Mouse (Mus musculus): ENCODE results near the gene Elovl7.
A peak's percentile ranks its signal among the peaks of the same experiment; 100 is the strongest.

The Elovl7 gene

GRCm38 (mm10) chr13:108245086-108245697 is 31.0 kb downstream of the Elovl7 start:
- no peak for DNase-seq

DNA sequence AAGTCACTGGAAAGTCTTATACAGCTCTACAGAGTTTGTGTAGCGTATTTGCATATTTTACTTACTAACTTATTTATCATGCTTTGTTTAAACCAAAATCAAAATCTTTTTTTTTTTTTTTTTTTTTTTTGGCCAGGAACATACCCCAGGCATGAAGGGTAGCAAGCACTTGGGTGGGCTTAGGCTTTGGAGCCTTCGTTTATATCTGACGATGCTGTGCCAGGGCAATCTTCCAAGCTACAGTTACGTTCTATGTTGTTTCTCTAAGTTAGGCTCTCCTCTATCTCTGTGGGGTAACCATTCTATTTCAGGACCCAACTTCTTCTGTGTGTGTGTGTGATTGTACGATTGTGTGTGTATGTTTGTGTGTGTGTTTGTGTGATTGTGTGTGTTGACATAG is 36.9 kb downstream of the Elovl7 start:
- no peak for DNase-seq

DNA sequence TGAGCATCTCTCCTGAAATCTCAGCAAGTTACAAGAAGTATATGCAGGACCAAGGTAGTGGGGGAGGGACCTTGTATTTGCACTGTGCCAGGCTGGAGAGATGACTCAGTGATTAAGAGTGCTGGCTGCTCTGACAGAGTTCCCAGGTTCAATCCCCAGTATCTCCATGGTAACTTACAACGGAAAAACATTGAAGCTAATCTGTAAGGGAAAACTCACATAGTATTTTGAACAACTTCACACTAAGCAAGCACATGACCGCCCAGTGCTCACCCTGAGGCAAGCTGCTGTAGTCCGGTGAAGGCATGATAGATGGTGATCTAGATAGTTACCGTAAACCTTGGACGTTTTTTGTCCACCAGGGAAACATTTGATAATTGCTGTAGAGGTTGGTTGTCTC is 39.8 kb downstream of the Elovl7 start:
- no peak for DNase-seq

DNA sequence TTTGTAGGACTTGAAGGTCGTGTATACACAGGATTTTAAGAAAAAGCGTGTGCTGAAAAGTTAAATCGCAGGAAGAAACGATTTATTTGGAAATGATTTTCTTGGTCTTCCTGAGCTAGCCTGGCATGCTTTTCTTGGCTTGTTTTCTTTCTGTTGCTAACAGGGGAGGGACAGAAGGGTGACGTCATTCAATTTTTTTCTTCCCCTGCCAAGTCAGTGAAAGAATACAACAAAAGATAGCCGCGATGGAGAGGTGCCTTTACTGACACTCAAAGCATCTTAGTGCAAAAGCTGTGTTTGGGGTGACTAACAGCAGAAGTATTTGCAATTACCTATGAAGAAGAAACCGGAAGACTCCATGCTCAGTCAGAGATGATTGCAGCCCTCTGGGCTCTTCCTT is 48.8 kb downstream of the Elovl7 start:
- no peak for DNase-seq

DNA sequence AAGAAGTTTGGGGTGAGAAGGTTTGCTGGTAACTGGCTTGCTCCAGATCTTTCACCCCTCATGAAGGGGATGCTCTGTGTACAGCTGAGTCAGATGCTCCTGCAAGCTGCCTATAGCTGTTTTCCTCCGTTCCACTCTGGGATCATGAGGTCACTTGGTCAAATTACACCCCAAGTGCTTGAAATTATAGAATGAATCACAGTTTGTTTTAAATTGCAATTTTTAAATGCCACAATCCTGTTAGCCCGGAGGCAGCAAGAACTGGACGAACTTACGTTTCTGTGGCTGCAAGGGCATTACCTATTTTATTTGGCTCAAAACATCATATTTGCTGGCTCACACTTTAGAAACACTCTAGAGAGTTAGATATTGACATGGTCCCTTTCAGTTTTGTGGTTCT is 51.2 kb downstream of the Elovl7 start:
- DNase-seq = no peak

GRCm38 (mm10) chr13:108267841-108268634 is 53.8 kb downstream of the Elovl7 start:
- DNase-seq = no peak

- DNase-seq = no peak
Measured at GRCm38 (mm10) chr13:108271458-108272148, 57.4 kb downstream of the Elovl7 start.

DNA sequence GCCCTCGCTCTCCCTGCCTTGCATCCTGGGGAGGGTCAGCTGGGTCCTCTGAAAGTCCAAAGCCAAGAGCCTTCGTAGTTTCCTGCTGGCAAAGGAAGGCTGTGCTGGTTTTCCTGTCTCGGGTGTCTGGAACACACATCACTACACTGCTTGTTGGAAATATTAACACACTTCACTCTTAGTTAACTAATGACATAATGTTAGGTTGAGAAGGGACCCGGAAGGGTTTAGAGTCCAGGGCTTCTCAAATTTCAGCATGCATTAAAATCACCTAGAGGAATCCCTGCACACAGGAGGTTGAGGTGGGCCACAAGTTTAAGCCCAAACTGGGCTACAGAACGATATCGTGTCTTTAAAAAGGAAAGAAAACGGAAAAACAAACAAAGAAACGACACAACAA is 58.1 kb downstream of the Elovl7 start:
- no peak for DNase-seq

- no peak for DNase-seq
Measured at GRCm38 (mm10) chr13:108273034-108273433, 58.8 kb downstream of the Elovl7 start.

DNA sequence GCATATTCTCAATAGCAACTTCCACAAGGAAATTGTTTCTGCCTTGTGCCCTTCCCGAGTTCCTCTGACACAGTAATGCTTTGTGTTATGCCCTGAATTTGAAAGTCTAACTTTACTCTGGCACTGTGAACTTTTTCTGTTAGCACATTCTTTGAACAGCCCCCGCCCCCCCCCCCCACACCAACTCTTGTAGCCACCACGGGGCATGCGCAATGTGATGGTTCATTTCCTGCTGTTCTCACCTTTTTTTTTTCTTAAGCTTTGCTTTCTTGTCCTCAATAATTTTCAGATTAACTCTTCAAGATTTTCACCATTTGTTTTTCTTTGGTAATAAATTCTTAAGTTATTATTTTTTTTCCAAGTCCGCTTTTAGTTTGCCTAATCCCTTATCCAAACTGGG is 59.3 kb downstream of the Elovl7 start:
- DNase-seq = no peak

DNA sequence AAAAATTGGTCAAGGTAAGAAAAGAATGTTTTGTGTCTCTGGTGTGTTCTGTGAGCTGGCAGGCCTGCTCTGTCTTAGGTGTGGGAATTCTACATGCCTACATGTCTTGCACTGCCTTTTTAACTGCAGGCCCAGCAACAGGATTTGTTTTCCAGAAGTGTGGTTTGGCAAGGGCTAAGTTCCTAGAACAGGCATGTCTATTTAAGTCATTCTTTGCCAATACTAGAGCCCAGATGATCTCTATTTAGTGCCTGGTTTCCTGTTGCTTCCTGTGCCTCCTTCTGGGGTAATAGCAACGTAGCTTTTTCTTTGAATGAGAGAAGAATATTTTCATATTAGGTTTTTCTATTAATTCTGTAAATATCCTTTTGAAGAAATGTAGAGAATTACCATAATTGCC is 62.4 kb downstream of the Elovl7 start:
- no peak for DNase-seq

DNA sequence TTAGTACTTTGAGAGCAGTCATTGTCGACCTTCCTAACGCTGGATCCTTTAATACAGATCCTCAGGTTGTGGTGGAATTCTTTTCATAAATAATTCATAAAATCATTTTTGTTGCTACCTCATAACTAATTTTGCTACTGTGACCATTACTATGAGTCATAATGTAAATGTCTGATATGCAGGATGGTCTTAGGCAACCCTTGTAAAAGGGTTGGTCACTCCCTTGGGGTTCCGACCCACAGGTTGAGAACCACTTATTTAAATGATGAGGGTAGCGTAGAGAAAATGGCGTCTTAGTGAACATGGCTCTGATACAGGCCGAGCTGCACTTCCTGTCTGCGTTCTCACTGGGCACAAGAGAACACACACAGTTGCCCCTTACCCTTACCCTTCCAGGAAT is 63.1 kb downstream of the Elovl7 start:
- DNase-seq = no peak

GRCm38 (mm10) chr13:108278592-108278991 is 64.4 kb downstream of the Elovl7 start:
- no peak for DNase-seq

DNA sequence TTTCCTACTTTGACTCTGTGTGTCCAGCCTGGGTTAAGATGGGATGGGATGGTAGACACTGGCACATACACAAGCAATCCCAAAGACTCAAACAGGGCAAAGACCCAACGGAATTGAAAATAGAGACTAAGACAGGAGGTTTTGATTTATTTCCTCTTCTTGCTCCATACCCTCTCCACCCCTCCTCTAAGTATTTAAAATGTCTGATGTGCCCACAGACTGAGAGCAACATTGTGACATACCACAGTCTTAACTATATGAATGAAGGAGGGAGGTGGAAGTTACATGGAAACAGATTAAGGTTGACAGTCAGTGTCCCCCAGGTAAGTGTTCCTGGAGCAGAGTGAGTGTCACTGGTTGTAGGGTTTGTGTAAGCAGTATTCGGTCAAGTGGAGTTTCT is 70.1 kb downstream of the Elovl7 start:
- DNase-seq = no peak

GRCm38 (mm10) chr13:108287953-108288352 is 73.7 kb downstream of the Elovl7 start:
- no peak for DNase-seq

DNA sequence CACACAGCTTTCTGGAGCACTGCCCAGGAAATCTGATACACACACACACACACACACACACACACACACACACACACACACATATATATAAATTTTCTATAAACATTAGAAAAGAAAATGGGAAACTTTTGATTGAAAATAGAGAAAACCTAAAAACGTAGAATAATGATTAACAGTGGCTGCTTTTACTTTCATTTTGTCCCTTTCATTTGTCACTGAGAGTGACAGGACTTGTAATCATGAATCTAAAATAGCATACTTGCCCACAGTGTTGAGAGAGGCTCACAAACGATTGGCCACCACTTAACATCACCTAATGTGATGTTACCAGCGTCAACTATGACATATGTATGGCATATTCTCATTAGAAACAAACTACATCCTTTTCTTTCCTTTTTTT is 75.2 kb downstream of the Elovl7 start:
- DNase-seq = no peak

GRCm38 (mm10) chr13:108290314-108290713 is 76.1 kb downstream of the Elovl7 start:
- DNase-seq = no peak

DNA sequence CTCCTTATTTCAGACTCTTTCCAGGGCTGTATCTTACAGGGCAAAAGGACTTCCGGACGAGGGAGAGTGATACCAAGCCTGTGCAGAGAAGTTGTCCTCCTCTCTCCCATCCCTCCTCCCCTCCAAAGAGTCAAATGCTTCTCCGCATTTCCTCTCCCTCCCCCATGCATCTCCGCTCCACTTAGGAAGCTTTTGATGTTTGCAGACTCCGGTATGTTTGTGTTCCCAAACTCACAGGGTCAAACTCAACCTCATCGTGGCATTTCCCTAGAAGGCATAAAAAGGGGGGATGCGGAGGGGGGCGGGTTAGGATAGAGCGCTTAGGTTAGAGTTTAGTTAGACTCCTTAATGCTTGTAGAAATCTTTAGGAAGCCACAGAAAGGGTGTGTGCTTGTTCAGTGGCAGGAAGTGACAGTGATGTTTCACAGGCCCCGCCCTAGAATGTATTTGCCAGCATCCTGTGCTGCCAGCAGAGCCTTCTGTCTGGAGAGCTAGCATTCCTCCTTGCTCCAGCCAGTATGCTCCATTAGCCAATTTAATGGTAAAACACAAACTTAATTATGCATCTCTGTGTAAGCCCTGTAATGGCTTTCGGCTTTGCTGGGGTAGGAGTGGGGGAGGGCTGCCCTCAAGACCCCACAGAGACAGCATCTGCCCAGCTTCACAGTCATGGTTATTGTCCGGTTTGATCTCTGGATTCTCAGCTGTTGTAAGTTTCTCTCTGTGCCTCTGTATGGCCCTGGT is 83.3 kb downstream of the Elovl7 start:
- peak; percentile 6 for DNase-seq

DNA sequence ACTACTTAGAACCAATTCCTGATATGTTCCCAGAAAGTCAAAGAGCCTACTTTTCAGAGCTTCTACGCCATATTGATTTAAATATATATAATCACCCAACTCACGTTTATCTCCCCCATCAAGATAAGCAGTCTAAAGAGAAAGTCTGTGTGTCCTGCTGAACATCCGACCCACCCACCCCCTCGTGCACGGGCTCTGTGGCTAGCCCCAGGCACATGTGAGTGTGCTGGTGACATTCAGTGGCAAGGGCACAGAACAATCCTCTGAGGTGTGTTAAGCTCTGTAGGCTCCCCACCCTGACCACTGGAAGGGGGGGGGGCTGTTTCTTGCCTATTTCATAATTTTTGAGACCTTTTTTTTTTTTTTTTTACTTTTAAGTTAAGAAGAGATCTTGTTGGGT is 84.0 kb downstream of the Elovl7 start:
- no peak for DNase-seq

GRCm38 (mm10) chr13:108300346-108300950 is 86.2 kb downstream of the Elovl7 start:
- no peak for DNase-seq

DNA sequence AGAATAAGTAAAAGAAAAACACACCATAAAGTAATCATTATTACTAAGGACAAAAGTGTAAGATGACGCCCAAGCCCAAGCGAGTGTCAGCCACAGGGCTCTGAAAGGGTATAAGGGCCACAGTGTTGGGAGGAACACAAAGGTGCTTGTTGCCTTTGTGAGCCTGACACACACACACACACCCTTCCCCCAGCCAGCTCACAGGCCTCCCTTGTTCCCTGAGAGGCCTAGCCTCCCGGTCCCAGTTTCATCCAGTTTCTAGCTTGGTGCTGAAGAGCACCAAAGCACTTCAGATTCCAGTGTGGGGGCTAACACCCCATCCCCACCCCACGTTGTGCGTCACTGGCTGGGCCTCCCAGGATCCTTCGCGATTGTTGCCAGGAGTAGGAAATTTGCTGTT is 87.2 kb downstream of the Elovl7 start:
- peak; percentile 9 for DNase-seq

DNA sequence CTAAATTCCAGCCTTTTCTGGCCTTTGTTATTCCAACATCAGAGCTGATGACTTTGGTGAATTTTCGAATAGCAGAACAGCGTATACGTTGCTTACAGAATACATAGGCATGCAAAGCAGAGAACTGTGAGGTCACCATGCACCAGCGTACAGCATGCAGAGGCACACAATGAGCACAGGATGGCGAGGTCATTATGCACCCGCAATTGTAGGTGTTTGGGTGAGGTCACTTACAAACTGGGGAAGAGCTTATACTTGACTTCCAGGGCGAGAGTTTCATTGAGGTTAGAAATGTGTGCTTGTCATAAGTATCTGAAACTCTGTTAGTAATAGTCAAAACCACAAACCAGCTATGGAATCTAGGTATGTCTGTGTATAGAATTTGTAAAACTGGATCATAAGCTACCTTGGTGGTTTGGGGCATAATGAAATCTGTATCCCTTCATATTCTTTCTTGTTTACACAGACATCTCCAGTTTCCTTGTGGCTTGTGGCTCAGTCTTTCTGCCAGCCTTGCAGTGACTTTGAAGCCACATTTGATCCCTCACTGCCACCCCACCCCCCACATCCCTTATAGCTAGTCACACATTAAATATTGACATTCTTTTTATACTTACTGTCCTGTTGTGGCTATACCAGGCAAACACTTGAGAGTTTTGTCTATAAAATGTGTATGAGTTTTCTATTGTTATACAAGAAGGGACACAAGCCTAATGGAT is 88.9 kb downstream of the Elovl7 start:
- DNase-seq = no peak

All from cerebellum, adult 9-10 months (tissue).